Mouse (Mus musculus): ENCODE measurements around the gene Pde4dip.

The Pde4dip gene

DNA sequence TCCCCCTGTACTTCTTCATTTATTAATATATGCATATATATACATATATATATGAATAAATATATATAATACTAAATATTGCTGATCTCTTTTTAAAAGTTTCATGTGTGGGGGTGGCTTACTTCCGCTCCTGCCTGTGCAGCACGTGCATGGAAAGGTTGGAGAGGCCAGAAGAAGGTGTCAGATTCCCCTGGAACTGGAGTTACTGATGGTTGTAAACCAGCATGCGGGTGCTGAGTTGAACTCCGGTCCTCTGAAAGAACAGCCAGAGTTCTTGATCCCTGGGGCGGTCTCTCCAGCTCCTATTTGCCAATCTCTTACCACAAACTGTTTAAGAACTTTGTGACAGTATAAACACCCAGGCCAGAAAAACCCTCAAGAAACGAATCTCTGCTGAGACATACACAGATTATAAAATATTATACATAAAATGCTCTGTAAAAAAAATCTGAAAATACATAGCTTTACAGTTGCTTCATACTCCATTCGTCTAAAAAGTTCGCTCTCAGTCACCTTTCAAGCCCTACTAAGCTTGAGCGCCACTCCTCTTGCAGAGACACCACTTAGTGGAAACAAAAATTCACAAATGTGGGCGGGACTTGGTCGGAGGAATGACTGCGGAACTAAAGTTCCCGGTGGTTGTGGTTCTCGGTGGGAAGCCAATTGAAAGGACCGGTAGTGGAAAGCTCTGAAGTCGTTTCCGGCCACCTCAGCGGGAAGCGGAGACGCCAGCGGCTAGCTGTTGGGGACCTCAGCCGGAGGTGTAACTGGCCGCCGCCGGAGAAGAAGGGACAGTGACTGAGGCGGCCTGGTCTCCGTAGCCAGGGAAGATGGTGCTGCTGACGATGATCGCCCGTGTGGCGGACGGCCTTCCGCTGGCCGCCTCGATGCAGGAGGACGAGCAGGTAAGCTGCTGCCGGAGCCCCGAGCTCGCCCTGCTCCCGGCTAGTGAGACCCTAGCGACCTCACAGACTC, 12.3 kb upstream of the Pde4dip start, which contains the start of gene Sec22b:
Sec22b (plus strand) TSS at position 675 of the 975 bp plus-strand sequence.
- peak; percentile 85 to 92 for DNase-seq (ENCODE audit: low spot score in 2 of 2)

DNA sequence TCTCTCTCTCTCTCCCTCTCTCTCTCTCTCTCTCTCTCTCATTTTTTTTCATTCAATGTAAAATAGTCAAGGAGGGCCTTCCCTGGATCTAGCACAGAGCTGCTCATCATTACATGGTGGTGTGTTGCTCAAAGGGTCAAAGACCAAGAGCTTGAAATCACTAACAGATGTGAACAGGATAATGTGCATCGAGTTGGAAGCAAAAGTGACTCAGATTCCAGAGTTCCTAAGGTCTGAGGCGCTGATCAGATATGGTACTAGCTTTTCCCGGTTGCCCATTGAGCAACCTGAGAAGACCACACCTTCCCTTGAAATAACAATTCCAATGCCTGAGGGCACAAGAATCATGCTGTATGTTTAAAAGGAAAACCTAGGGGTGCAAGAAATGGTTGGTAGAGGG, 9.9 kb upstream of the Pde4dip start:
- no peak for DNase-seq (ENCODE audit: low spot score in 2 of 2)

DNA sequence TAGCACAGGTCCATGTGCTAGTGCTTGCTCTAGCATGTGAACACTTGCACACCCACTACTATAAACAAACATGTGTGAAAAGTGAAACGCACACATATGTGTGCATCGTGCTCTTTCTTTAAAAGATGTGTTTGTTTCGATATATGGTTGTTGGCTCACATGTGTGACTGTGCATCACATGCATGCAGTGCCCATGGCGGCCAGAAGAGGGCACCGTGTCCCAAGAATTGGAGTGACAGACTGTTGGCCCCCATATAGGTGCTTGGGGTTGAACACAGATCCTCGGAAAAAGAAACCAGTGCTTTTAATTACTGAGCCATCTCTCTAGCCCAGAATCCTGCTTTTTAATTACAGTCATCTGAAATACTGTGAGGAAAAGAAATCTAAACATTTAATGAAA, 6.2 kb upstream of the Pde4dip start:
- no peak for DNase-seq (ENCODE audit: low spot score in 2 of 2)

DNA sequence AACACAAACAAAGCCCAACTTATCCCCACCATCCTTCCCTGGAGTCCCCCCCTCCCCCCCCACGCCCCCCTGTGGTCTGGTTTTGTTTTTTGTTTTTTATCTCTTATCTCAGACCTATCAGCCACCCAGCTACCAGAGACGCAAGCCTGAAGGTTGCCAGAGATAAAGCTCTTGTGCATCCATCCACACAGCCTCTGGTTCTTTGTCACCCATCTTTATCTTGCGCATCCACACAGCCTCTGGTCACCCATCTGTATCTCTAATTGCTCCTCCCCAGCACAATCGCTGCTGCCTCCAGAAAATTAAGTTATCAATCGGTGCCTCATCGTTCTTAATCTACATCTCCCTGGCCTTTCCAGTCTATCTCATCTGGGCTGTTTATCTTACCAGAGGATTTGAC, 1.7 kb upstream of the Pde4dip start:
- no peak for DNase-seq (ENCODE audit: low spot score in 2 of 2)

DNA sequence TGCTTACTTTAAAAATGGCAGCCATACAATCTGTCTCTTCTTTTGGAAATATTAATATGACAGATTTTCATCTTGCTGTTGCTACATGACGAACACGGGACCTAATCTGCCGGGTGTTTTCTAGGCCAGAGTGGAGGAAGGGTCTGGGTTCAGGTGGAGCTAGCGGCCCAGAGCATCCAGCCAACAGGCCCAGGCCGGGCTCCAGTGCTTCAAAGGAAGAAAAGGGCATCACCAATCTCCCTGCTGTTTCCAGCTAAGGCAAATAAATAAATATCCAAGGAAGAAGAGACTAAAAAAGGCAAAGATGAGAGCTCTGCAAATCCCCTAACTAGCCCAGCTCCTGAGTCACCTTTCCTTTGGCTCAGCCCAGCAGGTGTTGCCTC, 731 bp downstream of the Pde4dip start:
- DNase-seq (ENCODE audit: low spot score in 2 of 2), result no peak

DNA sequence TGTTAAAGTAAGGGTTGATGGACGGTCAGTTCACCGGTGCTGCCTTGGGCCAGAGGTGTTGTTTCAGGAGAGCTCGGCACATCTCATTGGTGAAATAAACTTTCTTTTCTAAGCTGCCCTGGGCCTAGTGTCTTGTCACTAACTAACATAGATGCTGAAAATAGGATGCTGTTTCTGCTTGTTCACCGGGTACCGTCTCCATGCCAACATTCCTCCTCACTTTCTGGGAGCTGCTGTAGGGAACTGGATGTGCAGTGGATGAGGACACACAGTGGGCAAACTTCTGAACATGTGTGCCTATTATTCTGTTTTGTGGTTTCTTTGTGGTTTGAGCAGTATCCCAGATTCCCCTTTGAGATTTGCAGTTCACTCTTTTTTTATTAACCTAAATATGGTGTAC, 6.9 kb downstream of the Pde4dip start:
- no peak for DNase-seq (ENCODE audit: low spot score in 2 of 2)

GRCm38 (mm10) chr3:97879222-97879621, 9.3 kb downstream of the Pde4dip start:
- peak; percentile 16 to 66 for DNase-seq (ENCODE audit: low spot score in 2 of 2)

- DNase-seq (ENCODE audit: low spot score in 2 of 2), result no peak
Measured at GRCm38 (mm10) chr3:97876259-97876658, 12.2 kb downstream of the Pde4dip start.

DNA sequence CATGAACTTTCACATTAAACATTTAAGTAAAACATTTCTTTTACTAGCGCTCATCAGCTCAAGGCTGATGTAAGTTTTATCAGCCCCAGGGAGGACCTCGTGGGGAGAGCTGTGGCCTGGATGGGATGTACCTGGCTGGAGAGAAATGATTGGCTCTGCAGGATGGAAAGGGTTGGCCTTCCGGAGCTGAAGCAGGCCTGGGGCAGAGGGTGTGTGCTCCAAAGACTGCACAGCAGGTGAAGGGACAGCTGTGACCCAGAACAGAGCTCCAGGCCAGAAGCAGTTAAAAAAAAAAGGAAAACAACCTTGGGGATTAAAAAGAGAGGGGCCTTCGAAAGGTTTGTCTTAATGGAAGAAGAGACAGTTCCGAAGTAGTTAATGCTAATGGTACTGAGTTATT, 13.7 kb downstream of the Pde4dip start:
- DNase-seq (ENCODE audit: low spot score in 2 of 2), result no peak

DNA sequence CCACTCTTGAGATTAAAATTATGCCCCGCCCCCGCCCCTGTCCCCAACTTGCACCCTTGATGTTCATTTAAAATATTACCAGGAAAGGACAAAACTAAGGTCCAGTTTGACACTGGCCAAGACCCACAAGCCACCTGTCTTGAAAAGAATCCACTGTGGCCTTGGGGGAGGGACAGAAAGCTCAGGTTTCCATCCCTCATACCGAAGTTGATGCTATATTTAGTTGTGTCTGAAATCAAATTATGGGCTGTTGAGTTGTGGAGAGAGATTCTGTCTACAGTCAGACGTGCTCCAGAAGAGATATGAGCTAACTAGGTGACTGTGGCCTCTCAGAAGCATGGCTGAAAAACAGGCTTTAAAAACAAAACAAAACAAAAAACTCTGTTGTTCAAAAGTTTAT, 18.8 kb downstream of the Pde4dip start:
- DNase-seq (ENCODE audit: low spot score in 2 of 2), result peak; percentile 46 to 69

- no peak for DNase-seq (ENCODE audit: low spot score in 2 of 2)
Measured at GRCm38 (mm10) chr3:97868733-97869132, 19.8 kb downstream of the Pde4dip start.

GRCm38 (mm10) chr3:97868024-97868689, 20.4 kb downstream of the Pde4dip start:
- peak; percentile 62 to 75 for DNase-seq (ENCODE audit: low spot score in 2 of 2)

DNA sequence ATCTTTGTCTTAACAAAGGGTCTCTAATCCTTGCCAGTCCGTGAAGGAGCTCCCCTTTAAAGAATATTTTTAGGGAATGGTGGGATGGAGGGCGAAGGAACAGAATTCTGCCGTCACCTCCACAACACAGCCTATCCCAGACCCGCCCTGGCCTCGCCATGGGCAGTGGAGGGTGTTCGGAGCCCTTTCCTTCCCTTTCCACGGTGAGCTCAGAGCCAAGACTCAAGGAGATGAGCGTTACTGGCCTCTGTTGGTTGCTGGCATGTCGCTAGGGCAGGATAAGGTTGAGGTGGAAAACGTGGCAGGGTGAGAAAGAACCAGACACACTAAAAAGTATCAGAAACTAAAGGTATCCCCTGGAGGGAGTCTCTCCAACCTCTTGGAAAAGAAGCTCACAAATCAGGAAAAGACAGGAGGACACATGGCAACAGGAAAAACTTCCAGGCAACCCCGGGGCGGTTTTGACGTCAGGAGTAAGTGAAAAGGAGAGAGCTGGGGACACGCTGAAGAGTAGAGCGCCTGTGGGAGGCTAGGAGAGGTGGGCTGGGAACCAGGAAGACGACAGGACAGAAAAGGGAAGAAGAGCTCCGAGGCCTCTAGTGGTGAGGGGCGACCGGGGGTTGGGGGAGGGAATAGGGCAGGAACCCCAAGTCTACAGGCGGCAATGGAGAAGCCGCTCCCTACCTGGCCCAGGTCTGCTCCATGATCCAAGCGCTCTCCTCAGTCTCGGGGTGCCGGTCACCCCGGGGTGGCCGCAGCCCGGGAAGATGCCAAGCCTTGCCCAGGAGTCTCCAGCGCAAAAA, 21.1 kb downstream of the Pde4dip start:
- DNase-seq (ENCODE audit: low spot score in 2 of 2), result peak in 1 of 2 experiments; percentile 13

- no peak for DNase-seq (ENCODE audit: low spot score in 2 of 2)
Measured at GRCm38 (mm10) chr3:97866696-97867095, 21.8 kb downstream of the Pde4dip start.

DNA sequence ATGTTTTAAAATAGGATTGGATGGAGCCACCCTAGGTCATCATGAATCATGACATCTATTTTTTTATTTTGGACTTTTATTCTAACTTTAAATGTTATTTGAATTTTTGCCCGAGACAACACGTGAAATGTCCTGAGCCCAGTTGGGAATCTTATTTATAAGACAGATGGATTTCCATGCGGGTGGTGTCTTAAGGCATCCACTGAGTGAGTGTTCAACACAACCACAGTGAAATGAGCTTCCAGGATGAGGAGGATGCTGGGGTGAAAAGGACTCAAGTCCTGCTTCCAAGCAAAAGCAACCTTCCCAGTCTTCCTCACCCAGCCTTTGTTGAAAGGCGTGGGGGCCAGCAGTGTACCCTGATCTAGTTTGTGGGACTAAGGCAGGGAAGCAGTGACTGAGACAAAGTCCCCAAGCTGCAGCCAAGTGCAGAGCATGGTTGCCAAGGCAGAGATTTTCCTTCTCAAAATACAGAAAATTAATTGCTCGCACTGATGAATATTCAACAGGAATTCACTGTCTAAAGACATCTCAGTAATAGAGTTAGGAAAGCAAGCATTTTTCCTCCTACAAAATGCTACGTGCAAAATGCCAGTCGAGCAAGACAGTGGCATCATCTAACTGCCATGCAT, 27.6 kb downstream of the Pde4dip start:
- no peak for DNase-seq (ENCODE audit: low spot score in 2 of 2)

GRCm38 (mm10) chr3:97859400-97859799, 29.1 kb downstream of the Pde4dip start:
- no peak for DNase-seq (ENCODE audit: low spot score in 2 of 2)

DNA sequence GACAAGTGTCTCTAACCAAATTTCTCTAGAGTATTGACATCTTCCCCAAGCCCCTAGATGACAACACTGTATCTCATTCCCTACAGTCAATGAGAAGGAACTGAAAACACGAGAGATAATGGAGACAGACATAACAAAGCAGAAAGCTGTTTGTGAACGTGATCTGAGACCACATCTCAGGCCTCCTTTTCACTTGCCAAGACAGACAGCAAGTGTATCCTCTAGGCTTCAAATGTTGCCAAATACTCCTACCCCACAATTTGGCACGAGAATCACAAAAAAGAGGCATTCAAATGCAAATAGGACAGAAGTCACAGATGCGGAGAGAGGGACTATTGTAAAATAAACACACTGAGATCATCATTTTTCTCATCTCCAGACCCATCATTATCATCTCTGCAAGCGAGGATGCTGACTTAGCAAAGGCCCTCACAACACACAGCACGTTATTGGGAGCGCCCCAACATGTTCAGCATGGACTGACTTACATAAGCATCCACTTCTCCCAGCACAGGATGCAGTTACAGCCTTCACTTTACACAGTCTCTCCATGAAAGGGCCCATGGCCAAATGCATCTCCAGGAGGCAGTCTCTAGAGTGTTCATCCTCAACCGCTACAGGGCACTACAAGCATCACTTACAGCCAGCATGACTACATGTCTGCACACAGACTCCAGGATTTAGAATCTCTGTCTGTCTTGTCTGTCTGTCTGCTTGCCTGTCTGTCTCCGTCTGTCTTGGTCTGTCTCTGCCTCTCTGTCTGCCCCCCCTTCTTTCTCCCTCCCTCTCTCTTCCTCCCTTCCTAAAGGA, 33.7 kb downstream of the Pde4dip start:
- DNase-seq (ENCODE audit: low spot score in 2 of 2), result no peak

DNA sequence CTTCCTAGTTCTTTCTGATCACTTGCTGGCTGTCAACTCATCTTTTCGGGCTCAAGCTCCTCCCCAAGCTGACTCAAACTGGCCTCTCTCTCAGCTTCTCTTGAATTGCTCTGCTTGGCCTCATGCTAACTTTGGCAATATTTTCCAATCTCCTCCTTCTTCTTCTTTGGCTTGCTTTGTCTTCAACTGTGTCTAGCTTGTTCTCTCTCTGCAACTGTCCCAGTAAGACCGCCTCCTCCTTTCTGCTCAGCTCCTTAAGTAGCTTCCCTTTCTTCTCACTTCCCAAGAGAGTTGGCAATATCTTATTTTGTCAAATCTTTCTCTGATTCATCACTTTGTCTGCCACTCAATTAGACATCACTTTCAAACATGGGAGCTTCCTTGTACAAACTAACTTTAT, 36.7 kb downstream of the Pde4dip start:
- no peak for DNase-seq (ENCODE audit: low spot score in 2 of 2)

DNA sequence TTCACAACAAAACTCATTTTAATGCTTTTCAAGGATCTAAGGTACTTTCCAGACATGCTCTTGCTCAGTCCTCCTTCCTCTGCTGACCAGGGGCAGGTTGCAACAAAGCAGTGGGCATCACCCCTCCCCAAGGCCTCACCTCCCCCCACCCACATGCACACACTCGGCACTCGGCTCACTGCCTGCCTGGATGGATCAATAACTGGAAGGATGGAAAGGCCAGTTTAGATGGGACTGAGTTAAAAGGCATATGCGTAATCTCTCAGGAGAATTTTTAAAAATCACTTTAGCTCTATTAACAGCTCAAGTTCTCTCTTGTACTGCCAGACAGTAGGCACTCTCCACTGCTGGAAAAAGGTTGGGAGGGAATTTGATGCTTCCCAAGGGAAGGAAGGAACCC, 40.9 kb downstream of the Pde4dip start:
- DNase-seq (ENCODE audit: low spot score in 2 of 2), result no peak

GRCm38 (mm10) chr3:97846448-97846847, 42.1 kb downstream of the Pde4dip start:
- DNase-seq (ENCODE audit: low spot score in 2 of 2), result no peak

DNA sequence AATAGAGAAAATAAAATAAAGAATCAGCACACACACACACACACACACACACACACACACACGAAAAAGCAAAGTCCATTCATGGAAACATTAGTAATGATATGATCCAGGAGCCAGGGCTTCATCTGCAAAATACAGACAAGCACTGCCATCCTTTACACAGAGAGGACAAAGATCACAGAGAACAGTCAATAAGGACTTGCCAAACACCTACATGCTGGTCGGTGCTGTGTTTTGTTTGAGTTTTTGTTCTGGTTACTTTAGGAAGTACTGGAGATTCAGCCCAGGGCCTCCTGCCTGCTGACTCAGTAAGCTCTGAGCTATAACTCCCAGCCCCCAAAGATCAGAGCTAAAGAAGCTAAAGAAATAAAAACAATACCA, 43.7 kb downstream of the Pde4dip start:
- DNase-seq (ENCODE audit: low spot score in 2 of 2), result no peak

All from heart, adult 9 months (tissue).